ENCODE assay signal across 1 mouse cellular context in the genomic region with DNA sequence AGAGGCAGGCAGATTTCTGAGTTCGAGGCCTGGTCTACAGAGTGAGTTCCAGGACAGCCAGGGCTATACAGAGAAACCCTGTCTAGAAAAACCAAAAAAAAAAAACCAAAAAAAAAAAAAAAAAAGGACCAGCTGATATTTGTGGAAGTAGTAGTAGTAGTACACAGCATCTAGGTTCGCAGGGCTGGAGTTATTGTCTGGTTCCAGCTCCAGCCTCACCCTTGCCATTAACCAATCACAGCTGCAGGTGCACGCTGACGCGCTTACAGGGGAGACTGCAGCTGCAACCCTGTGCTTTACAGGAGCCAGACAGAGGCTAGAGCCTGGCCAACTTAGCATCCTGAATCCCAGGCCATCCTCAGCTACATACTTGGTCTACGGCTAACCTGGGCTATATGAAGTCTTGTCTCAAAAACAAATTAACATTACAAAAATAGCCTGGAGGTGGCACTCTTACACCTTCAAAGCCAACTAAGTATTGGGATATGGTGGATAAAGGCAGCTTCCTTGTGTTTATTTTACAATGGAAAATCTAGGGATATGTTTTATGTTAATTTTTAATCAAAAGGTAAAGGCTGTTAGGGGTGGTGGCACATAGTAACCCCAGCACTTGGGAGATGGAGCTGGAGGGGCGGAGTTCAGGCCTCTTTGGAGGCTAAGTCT.
A peak's percentile ranks its signal among the peaks of the same experiment; 100 is the strongest.
TF ChIP-seq lines count a peak whose summit lies in the region.

No protein-coding gene starts in this region.

TF ChIP-seq in CH12.LX, 34 proteins besides CTCF, POLR2A, EP300 and RAD21:
- 0 out of 2 replicates have a peak, but pooled peaks have one; percentile 19 for TF ChIP-seq ZNF384 (IDR thresholded peaks at IDR 0.05; ENCODE audit: low read depth, low read length)
- no peak for TF ChIP-seq USF1 (IDR thresholded peaks at IDR 0.05; ENCODE audit: low read depth, low read length)
- TF ChIP-seq TBP (conservative IDR thresholded peaks at IDR 0.05; ENCODE audit: low read depth, low read length) = no peak
